Mouse (Mus musculus): ENCODE measurements around the gene Deaf1. TPM values are rescaled to one million over a fixed set of nuclear protein-coding genes. Genes with fewer than 3 reads are reported as not detected.

Deaf1 gene
- polyA plus RNA-seq, 1 experiment from 2014 or later = 40.8 TPM

GRCm38 (mm10) chr7:141297926-141298650, 29.4 kb downstream of the Deaf1 start:
- H3K36me3 ChIP-seq (ENCODE audit: insufficient read depth, low read length) = peaks cover 5% of the 10 kb centered on the region; the same call in 1 of the 2 replicates
- no peak overlapping the region for H3K27ac ChIP-seq (ENCODE audit: low read length)
- H3K4me1 ChIP-seq (ENCODE audit: insufficient read depth, low read depth, low read length) = peaks cover 6% of the 10 kb centered on the region; the same call in 1 of the 2 replicates
- H3K4me3 ChIP-seq (ENCODE audit: low read depth, low read length) = no peak overlapping the region
- ATAC-seq (no peak), DNase-seq (ENCODE audit: low spot score) (no peak)
- H3K4me2 ChIP-seq (replicated peaks; ENCODE audit: low read depth, low read length) = no peak overlapping the region
- H3K27me3 ChIP-seq (replicated peaks; ENCODE audit: insufficient read depth, low read length) = peaks cover 21% of the 10 kb centered on the region
- no peak overlapping the region for H3K9ac ChIP-seq (replicated peaks; ENCODE audit: low read depth)
- no peaks in the 10 kb centered on the region for H3K9me3 ChIP-seq (ENCODE audit: low read length)
- 76% methylated on average over 3 of the region's 3 CpGs for WGBS
- TF ChIP-seq EP300 (IDR thresholded peaks at IDR 0.05) = no peak
- no peak for TF ChIP-seq CTCF (IDR thresholded peaks at IDR 0.05)

- DNase-seq (ENCODE audit: low spot score) (no peak), ATAC-seq (peak; percentile 47)
- 3% methylated on average over 21 of the region's 22 CpGs for WGBS
Measured at GRCm38 (mm10) chr7:141294479-141294878, 33.0 kb downstream of the Deaf1 start.

DNA sequence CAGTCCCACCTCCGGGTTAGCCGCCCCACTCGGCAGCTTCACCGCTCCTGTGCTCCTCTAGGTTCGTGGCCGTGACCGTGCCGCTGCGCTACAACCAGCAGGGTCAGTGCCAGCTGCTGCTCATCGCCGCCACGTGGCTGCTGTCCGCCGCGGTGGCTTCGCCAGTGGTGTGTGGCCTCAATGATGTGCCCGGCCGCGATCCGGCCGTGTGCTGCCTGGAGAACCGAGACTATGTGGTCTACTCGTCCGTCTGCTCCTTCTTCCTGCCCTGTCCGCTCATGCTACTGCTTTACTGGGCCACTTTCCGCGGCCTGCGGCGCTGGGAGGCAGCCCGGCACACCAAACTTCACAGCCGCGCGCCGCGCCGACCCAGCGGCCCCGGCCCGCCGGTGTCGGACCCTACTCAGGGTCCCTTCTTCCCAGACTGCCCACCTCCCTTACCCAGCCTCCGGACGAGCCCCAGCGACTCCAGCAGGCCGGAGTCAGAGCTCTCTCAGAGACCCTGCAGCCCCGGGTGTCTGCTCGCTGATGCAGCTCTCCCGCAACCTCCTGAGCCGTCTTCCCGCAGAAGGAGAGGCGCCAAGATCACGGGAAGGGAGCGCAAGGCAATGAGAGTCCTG, 33.5 kb downstream of the Deaf1 start:
- ATAC-seq (peak; percentile 58), DNase-seq (ENCODE audit: low spot score) (peak; percentile 51)
- H3K27me3 ChIP-seq (replicated peaks; ENCODE audit: insufficient read depth, low read length) = peaks cover 45% of the 10 kb centered on the region

More at GRCm38 (mm10) chr7:141294479-141294878, 33.0 kb downstream of the Deaf1 start:
- no peaks in the 10 kb centered on the region for H3K9me3 ChIP-seq (ENCODE audit: low read length)
- TF ChIP-seq CTCF (IDR thresholded peaks at IDR 0.05) (no peak), EP300 (IDR thresholded peaks at IDR 0.05) (no peak)
- no peak overlapping the region for H3K27ac ChIP-seq (ENCODE audit: low read length)
- peak overlapping the region; percentile 54; the same call in 1 of the 2 replicates for H3K4me2 ChIP-seq (replicated peaks; ENCODE audit: low read depth, low read length)
- peaks cover 45% of the 10 kb centered on the region for H3K27me3 ChIP-seq (replicated peaks; ENCODE audit: insufficient read depth, low read length)
- no peaks in the 10 kb centered on the region for H3K36me3 ChIP-seq (ENCODE audit: insufficient read depth, low read length)
- H3K9ac ChIP-seq (replicated peaks; ENCODE audit: low read depth) = no peak overlapping the region
- H3K4me1 ChIP-seq (ENCODE audit: insufficient read depth, low read depth, low read length) = peaks cover 9% of the 10 kb centered on the region; the same call in 1 of the 2 replicates
- peak overlapping the region; percentile 15; the same call in 1 of the 2 replicates for H3K4me3 ChIP-seq (ENCODE audit: low read depth, low read length)

DNA sequence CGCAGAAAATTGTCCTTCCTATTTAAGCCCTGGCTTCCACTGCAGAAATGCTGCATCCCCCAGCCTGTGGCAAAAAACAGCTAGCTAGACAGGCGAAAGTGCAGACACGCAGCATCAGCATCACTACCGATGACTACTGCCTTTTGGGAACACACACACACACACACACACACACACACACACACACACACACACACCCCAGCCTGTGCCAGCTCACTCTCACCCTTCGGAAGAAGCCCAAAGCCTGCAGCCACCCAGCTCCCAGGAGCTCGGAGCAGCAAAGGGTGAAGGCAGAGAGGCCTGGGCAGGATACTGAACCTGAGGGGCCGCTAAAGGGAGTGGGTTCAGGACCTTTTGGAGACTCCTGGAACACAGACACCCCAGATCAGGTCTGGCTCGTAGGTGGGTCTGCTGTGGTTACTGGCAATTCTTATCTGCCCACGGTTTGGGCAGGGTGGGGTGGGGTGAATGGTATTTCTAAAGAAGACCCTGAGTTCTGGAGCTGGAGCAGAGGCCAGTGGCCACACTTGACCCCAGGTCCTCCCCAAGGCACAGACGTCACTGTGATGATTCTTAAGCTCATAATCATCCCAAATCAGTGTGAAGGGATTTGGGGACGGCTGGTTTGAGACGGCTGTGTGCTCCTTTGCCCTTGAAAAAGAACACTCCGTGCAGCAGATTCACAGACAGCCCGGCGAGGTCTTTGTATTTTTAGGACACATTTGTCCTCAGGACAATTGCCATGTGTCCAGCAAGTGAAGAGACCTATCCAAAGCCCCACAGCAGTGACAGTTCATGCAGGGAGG, 34.7 kb downstream of the Deaf1 start:
- Histone ChIP-seq H3K4me1 (ENCODE audit: insufficient read depth, low read depth, low read length) (peaks cover 9% of the 10 kb centered on the region; the same call in 1 of the 2 replicates), H3K4me2 (replicated peaks; ENCODE audit: low read depth, low read length) (no peak overlapping the region), H3K9me3 (ENCODE audit: low read length) (no peaks in the 10 kb centered on the region), H3K9ac (replicated peaks; ENCODE audit: low read depth) (no peak overlapping the region), H3K4me3 (ENCODE audit: low read depth, low read length) (no peak overlapping the region), H3K36me3 (ENCODE audit: insufficient read depth, low read length) (no peaks in the 10 kb centered on the region), H3K27me3 (replicated peaks; ENCODE audit: insufficient read depth, low read length) (peaks cover 45% of the 10 kb centered on the region), H3K27ac (ENCODE audit: low read length) (no peak overlapping the region)
- no peak for ATAC-seq
- 51% methylated on average over 15 of the region's 15 CpGs for WGBS
- TF ChIP-seq CTCF (IDR thresholded peaks at IDR 0.05) = no peak
- no peak for TF ChIP-seq EP300 (IDR thresholded peaks at IDR 0.05)
- DNase-seq (ENCODE audit: low spot score) = no peak

More for the DNA sequence above, 33.5 kb downstream of the Deaf1 start:
- no peaks in the 10 kb centered on the region for H3K36me3 ChIP-seq (ENCODE audit: insufficient read depth, low read length)
- H3K27ac ChIP-seq (ENCODE audit: low read length) = no peak overlapping the region
- peak; percentile 33; the same call in 1 of the 2 replicates for TF ChIP-seq CTCF (IDR thresholded peaks at IDR 0.05)
- TF ChIP-seq EP300 (IDR thresholded peaks at IDR 0.05) = no peak
- peaks cover 9% of the 10 kb centered on the region; the same call in 1 of the 2 replicates for H3K4me1 ChIP-seq (ENCODE audit: insufficient read depth, low read depth, low read length)
- H3K9me3 ChIP-seq (ENCODE audit: low read length) = no peaks in the 10 kb centered on the region
- no peak overlapping the region for H3K9ac ChIP-seq (replicated peaks; ENCODE audit: low read depth)
- H3K4me2 ChIP-seq (replicated peaks; ENCODE audit: low read depth, low read length) = peak overlapping the region; percentile 54
- 2% methylated on average over 45 of the region's 53 CpGs for WGBS
- peak overlapping the region; percentile 15; the same call in 1 of the 2 replicates for H3K4me3 ChIP-seq (ENCODE audit: low read depth, low read length)

- DNase-seq (ENCODE audit: low spot score) (peak; percentile 43), ATAC-seq (peak; percentile 53)
- Histone ChIP-seq H3K27ac (ENCODE audit: low read length) (no peak within 1 kb of the TSS), H3K9me3 (ENCODE audit: low read length) (no peaks in the 10 kb centered on the region), H3K4me1 (ENCODE audit: insufficient read depth, low read depth, low read length) (peaks cover 9% of the 10 kb centered on the region; the same call in 1 of the 2 replicates), H3K4me2 (replicated peaks; ENCODE audit: low read depth, low read length) (peak within 1 kb of the TSS; percentile 58), H3K36me3 (ENCODE audit: insufficient read depth, low read length) (no peaks in the 10 kb centered on the region), H3K4me3 (ENCODE audit: low read depth, low read length) (peak within 1 kb of the TSS; percentile 34), H3K27me3 (replicated peaks; ENCODE audit: insufficient read depth, low read length) (peaks cover 45% of the 10 kb centered on the region), H3K9ac (replicated peaks; ENCODE audit: low read depth) (peak within 1 kb of the TSS; percentile 32)
- WGBS = 4% methylated on average over 39 of the region's 46 CpGs
- no peak for TF ChIP-seq EP300 (IDR thresholded peaks at IDR 0.05)
- no peak for TF ChIP-seq CTCF (IDR thresholded peaks at IDR 0.05)
Measured at GRCm38 (mm10) chr7:141291921-141292582, 35.4 kb downstream of the Deaf1 start, which contains the start of gene Drd4. Drd4 (plus strand) TSS chr7:141292006.

All from lung, postnatal 0 days (tissue).